In genomic region chr14:55092011-55092577, GRCm38 (mm10) we compare ENCODE assay signal across 8 mouse cellular contexts. TPM values are rescaled to one million over a fixed set of nuclear protein-coding genes. Genes with fewer than 3 reads are reported as not detected.
DNase-seq lines count a peak whose midpoint lies in the region; ATAC-seq lines count a peak whose summit lies in the region.

TSS of gene Zfhx2 (minus strand) at chr14:55092324.

- H3K9me3 ChIP-seq in heart, embryonic 14.5 days (ENCODE audit: control insufficient read depth, low read length): no peaks in the 10 kb centered on the region
- no peaks in the 10 kb centered on the region for H3K9me3 ChIP-seq in liver, embryonic 13.5 days (replicated peaks)
- no peaks in the 10 kb centered on the region for H3K9me3 ChIP-seq in stomach, embryonic 16.5 days (replicated peaks; ENCODE audit: control insufficient read depth, low read length)

- H3K36me3 ChIP-seq in heart, embryonic 14.5 days (ENCODE audit: control insufficient read depth, insufficient read depth, low read length): no peaks in the 10 kb centered on the region
- H3K36me3 ChIP-seq in liver, embryonic 13.5 days: 0 out of 2 replicates have a peak, but pooled peaks cover 3% of the 10 kb centered on the region
- no peaks in the 10 kb centered on the region for H3K36me3 ChIP-seq in stomach, embryonic 16.5 days (ENCODE audit: control insufficient read depth, insufficient read depth, low read length)

- peak within 1 kb of the TSS; percentile 55 to 65 for H3K4me3 ChIP-seq in heart, embryonic 14.5 days (ENCODE audit: control insufficient read depth in 1 of 2, insufficient read depth in 1 of 2, low read depth in 1 of 2, low read length in 2 of 2)
- H3K4me3 ChIP-seq in liver, embryonic 13.5 days (replicated peaks): peak within 1 kb of the TSS; percentile 71
- H3K4me3 ChIP-seq in stomach, embryonic 16.5 days (replicated peaks; ENCODE audit: low read length): peak within 1 kb of the TSS; percentile 70

- under 1% methylated on average over 34 of the region's 34 CpGs for WGBS in heart, embryonic 14.5 days
- under 1% methylated on average over 34 of the region's 34 CpGs for whole genome bisulfite sequencing in liver, embryonic 13.5 days (ENCODE audit: insufficient replicate concordance)
- under 1% methylated on average over 34 of the region's 34 CpGs for WGBS in stomach, embryonic 16.5 days

- peak within 1 kb of the TSS; percentile 78 for H3K9ac ChIP-seq in heart, embryonic 14.5 days (ENCODE audit: low read length)
- H3K9ac ChIP-seq in liver, embryonic 13.5 days: peak within 1 kb of the TSS; percentile 80
- peak within 1 kb of the TSS; percentile 77 for H3K9ac ChIP-seq in stomach, embryonic 16.5 days (ENCODE audit: low read length)

- H3K27ac ChIP-seq in heart, embryonic 14.5 days (replicated peaks in 1 of 2; ENCODE audit: control insufficient read depth in 1 of 2, insufficient read depth in 1 of 2, low read depth in 2 of 2, low read length in 2 of 2): peak within 1 kb of the TSS; percentile 20 to 41; a peak in 3 of 4 replicates
- peak within 1 kb of the TSS; percentile 71 for H3K27ac ChIP-seq in liver, embryonic 13.5 days
- peak within 1 kb of the TSS; percentile 55 for H3K27ac ChIP-seq in stomach, embryonic 16.5 days (ENCODE audit: low read length)

- DNase-seq in CD4-positive helper T cell, adult 2 months (ENCODE audit: low read depth, low spot score): peak; percentile 93
- DNase-seq in brain, embryonic 18.5 days (ENCODE audit: low read depth, low spot score): peak; percentile 91
- DNase-seq in kidney, postnatal 14 days: peak; percentile 95
- peak; percentile 91 for DNase-seq in liver, embryonic 13.5 days
- peak; percentile 95 for DNase-seq in neural tube, embryonic 10.5 days (ENCODE audit: extremely low spot score, low spot score)

- H3K4me1 ChIP-seq in heart, embryonic 14.5 days (ENCODE audit: control insufficient read depth in 2 of 2, insufficient read depth in 2 of 2, low read length in 2 of 2): peaks cover 36 to 52% of the 10 kb centered on the region in 2 experiments
- peaks cover 46% of the 10 kb centered on the region for H3K4me1 ChIP-seq in liver, embryonic 13.5 days (replicated peaks)
- peaks cover 17% of the 10 kb centered on the region for H3K4me1 ChIP-seq in stomach, embryonic 16.5 days (ENCODE audit: control insufficient read depth, insufficient read depth, low read length)

- H3K27me3 ChIP-seq in heart, embryonic 14.5 days (ENCODE audit: control insufficient read depth, insufficient read depth, low read length): no peaks in the 10 kb centered on the region
- H3K27me3 ChIP-seq in liver, embryonic 13.5 days: 0 out of 2 replicates have a peak, but pooled peaks cover 4% of the 10 kb centered on the region
- H3K27me3 ChIP-seq in stomach, embryonic 16.5 days (ENCODE audit: control insufficient read depth, insufficient read depth, low read length): no peaks in the 10 kb centered on the region

- peak; percentile 86 for ATAC-seq in erythroid progenitor cell, adult 5-6 weeks (replicated peaks; ENCODE audit: low FRiP score, poor library complexity, severe bottlenecking)
- ATAC-seq in heart, embryonic 14.5 days (ENCODE audit: insufficient number of reproducible peaks, insufficient read depth, low FRiP score, low read depth): peak; percentile 82
- ATAC-seq in liver, embryonic 13.5 days (ENCODE audit: low read depth): peak; percentile 91
- ATAC-seq in stomach, embryonic 16.5 days (ENCODE audit: insufficient read depth, low FRiP score): peak; percentile 91

- H3K4me2 ChIP-seq in heart, embryonic 14.5 days (ENCODE audit: low read length): peak within 1 kb of the TSS; percentile 76
- H3K4me2 ChIP-seq in liver, embryonic 13.5 days: peak within 1 kb of the TSS; percentile 96
- peak within 1 kb of the TSS; percentile 89 for H3K4me2 ChIP-seq in stomach, embryonic 16.5 days (ENCODE audit: low read depth, low read length)

RNA-seq across cellular contexts. Expression of gene Zfhx2, which starts in this region (rescaled TPM):
- 1.4 and 3.8 TPM in 2 replicates for total RNA-seq in erythroid progenitor cell, adult 5-6 weeks (2015; ENCODE audit: low replicate concordance)
- total RNA-seq in erythroid progenitor cell, adult 5-6 weeks (2017; ENCODE audit: low replicate concordance): 0.64 and 5.4 TPM in 2 replicates
- 2.6 and 3.0 TPM in 2 replicates for polyA plus RNA-seq in heart, embryonic 14.5 days (2014; fragmentation: Nextera tagmentation; extraction: Ambion mirVana)
- 1.1 and 1.2 TPM in 2 replicates for polyA plus RNA-seq in liver, embryonic 13.5 days (2015; fragmentation: Nextera tagmentation; extraction: Ambion mirVana)
- 3.1 and 3.6 TPM in 2 replicates for polyA plus RNA-seq in stomach, embryonic 16.5 days (2015; fragmentation: Nextera tagmentation; extraction: Ambion mirVana)

Comparison
In these comparisons a context has a peak if more than half of its experiments do, and no peak if none do; other contexts are left out.
1. Peak in every context shown above with its lines: DNase-seq, ATAC-seq, H3K4me3 ChIP-seq and H3K27ac ChIP-seq.